Mouse (Mus musculus): Measurements from ENCODE around the gene Il2rb. TPM values are rescaled to one million over a fixed set of nuclear protein-coding genes. Genes with fewer than 3 reads are reported as not detected.

Gene Il2rb
- total RNA-seq (2021), result not detected
- long read RNA-seq, experiment 1, result 0 reads
- long read RNA-seq, experiment 2, result 0 reads

- DNase-seq, result no peak
- intact Hi-C loops (cut with DNase I), result no loop called here
Measured at GRCm38 (mm10) chr15:78494968-78495406, at the start of gene Il2rb. Gene Il2rb (minus strand): TSS chr15:78495271.

- DNase-seq, result no peak
- intact Hi-C loops (cut with DNase I), result no loop called here
Measured at GRCm38 (mm10) chr15:78544561-78545001, 49.5 kb upstream of the Il2rb start, which contains the start of gene Sstr3. Gene Sstr3 (minus strand): TSS chr15:78544685.

GRCm38 (mm10) chr15:78544041-78544440 is 49.0 kb upstream of the Il2rb start:
- no peak for DNase-seq
- intact Hi-C loops (cut with DNase I), result no loop called here

- DNase-seq, result no peak
- intact Hi-C loops (cut with DNase I), result no loop called here
Measured at GRCm38 (mm10) chr15:78542767-78543303, 47.8 kb upstream of the Il2rb start.

GRCm38 (mm10) chr15:78542098-78542766 is 47.2 kb upstream of the Il2rb start:
- no peak for DNase-seq
- intact Hi-C loops (cut with DNase I), result no loop called here

- intact Hi-C loops (cut with DNase I), result no loop called here
- DNase-seq, result no peak
Measured at GRCm38 (mm10) chr15:78541606-78542005, 46.5 kb upstream of the Il2rb start.

GRCm38 (mm10) chr15:78541036-78541435 is 46.0 kb upstream of the Il2rb start:
- intact Hi-C loops (cut with DNase I), result no loop called here

GRCm38 (mm10) chr15:78535723-78536421 is 40.8 kb upstream of the Il2rb start:
- intact Hi-C loops (cut with DNase I), result no loop called here

More at GRCm38 (mm10) chr15:78541036-78541435, 46.0 kb upstream of the Il2rb start:
- DNase-seq, result no peak

GRCm38 (mm10) chr15:78533346-78533835 is 38.3 kb upstream of the Il2rb start:
- DNase-seq, result no peak
- intact Hi-C loops (cut with DNase I), result no loop called here

More at GRCm38 (mm10) chr15:78535723-78536421, 40.8 kb upstream of the Il2rb start:
- DNase-seq, result no peak

- intact Hi-C loops (cut with DNase I), result loop anchor here (1.0 kb wide), 1 partner anchor 85 kb away; no protein-coding TSS in a partner anchor
- no peak for DNase-seq
Measured at GRCm38 (mm10) chr15:78532566-78533345, 37.7 kb upstream of the Il2rb start.

GRCm38 (mm10) chr15:78531901-78532469 is 36.9 kb upstream of the Il2rb start:
- DNase-seq, result peak; percentile 97 to 98
- intact Hi-C loops (cut with DNase I), result loop anchor here (1.0 to 2.0 kb wide), 2 partner anchors 17 to 85 kb away; no protein-coding TSS in a partner anchor

- DNase-seq, result no peak
Measured at GRCm38 (mm10) chr15:78531451-78531720, 36.3 kb upstream of the Il2rb start.

GRCm38 (mm10) chr15:78530671-78531450 is 35.8 kb upstream of the Il2rb start, which contains the start of gene C1qtnf6:
Gene C1qtnf6 (minus strand): TSS chr15:78531416.
- peak; percentile 65 to 71 for DNase-seq
- intact Hi-C loops (cut with DNase I), result loop anchor here (2.0 kb wide), 1 partner anchor 16 kb away; no protein-coding TSS in a partner anchor

More at GRCm38 (mm10) chr15:78531451-78531720, 36.3 kb upstream of the Il2rb start:
- intact Hi-C loops (cut with DNase I), result loop anchor here (2.0 kb wide), 1 partner anchor 17 kb away; no protein-coding TSS in a partner anchor

GRCm38 (mm10) chr15:78530141-78530540 is 35.1 kb upstream of the Il2rb start:
- intact Hi-C loops (cut with DNase I), result loop anchor here (2.0 kb wide), 1 partner anchor 15 kb away; no protein-coding TSS in a partner anchor
- DNase-seq, result no peak

- peak; percentile 71 to 73 for DNase-seq
- intact Hi-C loops (cut with DNase I), result no loop called here
Measured at GRCm38 (mm10) chr15:78529428-78529990, 34.4 kb upstream of the Il2rb start.

- intact Hi-C loops (cut with DNase I), result no loop called here
- peak in 1 of 2 experiments; percentile 44 for DNase-seq
Measured at GRCm38 (mm10) chr15:78528726-78529411, 33.8 kb upstream of the Il2rb start.

- no peak for DNase-seq
- intact Hi-C loops (cut with DNase I), result no loop called here
Measured at GRCm38 (mm10) chr15:78527973-78528372, 32.9 kb upstream of the Il2rb start.

GRCm38 (mm10) chr15:78524163-78524562 is 29.1 kb upstream of the Il2rb start:
- intact Hi-C loops (cut with DNase I), result no loop called here
- no peak for DNase-seq
